Mouse (Mus musculus): ENCODE results near the gene Dusp14.

GRCm38 (mm10) chr11:84063631-84064209 is 5.3 kb downstream of the Dusp14 start:
- TF ChIP-seq CTCF (IDR thresholded peaks at IDR 0.05; ENCODE audit: low read depth) (no peak), EP300 (IDR thresholded peaks at IDR 0.05; ENCODE audit: low read depth) (no peak)
